Mouse (Mus musculus) gastrocnemius, postnatal 14 days (tissue): ENCODE measurements around the gene Wwp2. TPM values are rescaled to one million over a fixed set of nuclear protein-coding genes. Genes with fewer than 3 reads are reported as not detected.
A peak's percentile ranks its signal among the peaks of the same experiment; 100 is the strongest.
"Not testable (repeated sequence)": the region's sequence is repeated elsewhere in the genome, so short reads cannot be mapped to it uniquely, and the experiment has no call there.

Experiments used
- DNase-seq: peaks from one replicate; pipeline ENCODE4 v3.0.0; 2021; ENCODE audit warnings: mixed read lengths
- intact Hi-C: fragments of 180-260 bp; cut with DNase I; formaldehyde crosslinking; loops from one replicate; pipeline ENCODE4 v1.15.1; 2025; ENCODE audit warnings: low total_unique reads
- total RNA-seq, 2 experiments: library from RNA; stranded (reverse); gene quantifications; 2 replicates each; pipeline ENCODE4 v1.2.3; 2021

Wwp2 gene
- total RNA-seq, 2 experiments from 2014 or later = 13.1 to 13.9 TPM

DNA sequence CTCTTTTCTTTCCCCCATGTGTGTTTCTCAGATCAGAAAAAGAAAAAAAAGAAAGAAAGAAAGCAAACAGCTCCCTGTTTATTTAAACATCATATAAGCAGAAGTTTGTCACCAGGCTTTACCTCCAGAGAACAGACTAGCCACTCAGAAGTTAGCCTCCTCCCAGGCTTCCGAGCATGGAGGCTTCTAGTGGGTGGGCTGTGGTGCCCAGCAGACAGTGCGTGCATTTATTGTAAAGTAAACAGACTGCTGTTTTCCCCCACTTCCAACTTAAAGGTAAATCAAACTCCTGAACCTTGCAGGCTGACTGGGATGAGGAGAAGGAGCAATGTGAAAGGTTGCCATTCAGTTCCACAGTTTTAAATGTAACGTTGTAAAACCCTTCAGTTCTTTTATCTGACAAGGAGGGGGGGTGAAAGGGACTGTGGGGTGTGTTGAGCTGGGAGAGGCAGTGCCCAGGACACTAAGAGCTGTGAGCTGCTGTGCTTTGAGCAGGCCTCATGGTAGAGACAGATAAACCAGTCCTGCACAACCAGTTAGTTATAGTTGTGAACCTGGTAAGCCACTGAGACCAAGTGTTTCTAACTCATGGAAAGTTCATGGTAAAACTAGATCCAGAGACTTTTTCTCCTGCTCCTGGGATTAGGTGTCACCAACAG is 29.3 kb downstream of the Wwp2 start:
- DNase-seq = no peak
- intact Hi-C loops = no loop called here

DNA sequence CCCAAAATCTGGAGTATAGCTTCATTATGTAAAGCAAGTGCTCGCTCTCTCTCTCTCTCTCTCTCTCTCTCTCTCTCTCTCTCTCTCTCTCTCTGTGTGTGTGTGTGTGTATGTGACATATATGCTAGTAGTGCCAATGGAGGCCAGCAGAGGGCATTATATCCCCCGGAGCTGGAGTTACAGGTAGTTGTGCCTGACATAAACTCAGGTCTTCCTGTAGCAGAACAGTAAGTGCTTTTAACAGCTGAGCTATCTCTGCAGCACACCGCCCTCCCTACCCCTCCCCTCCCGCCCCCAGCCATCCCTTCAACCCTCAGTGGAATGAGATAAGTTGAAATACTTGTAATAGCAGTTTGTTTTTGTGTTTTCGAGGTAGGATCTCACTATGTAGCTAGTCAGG is 30.5 kb downstream of the Wwp2 start:
- no peak for DNase-seq
- intact Hi-C loops = no loop called here

- no peak for DNase-seq
- intact Hi-C loops = no loop called here
Observed at GRCm38 (mm10) chr8:107468811-107469302, 32.7 kb downstream of the Wwp2 start.

GRCm38 (mm10) chr8:107470302-107470701 is 34.1 kb downstream of the Wwp2 start:
- intact Hi-C loops = no loop called here
- DNase-seq = no peak

DNA sequence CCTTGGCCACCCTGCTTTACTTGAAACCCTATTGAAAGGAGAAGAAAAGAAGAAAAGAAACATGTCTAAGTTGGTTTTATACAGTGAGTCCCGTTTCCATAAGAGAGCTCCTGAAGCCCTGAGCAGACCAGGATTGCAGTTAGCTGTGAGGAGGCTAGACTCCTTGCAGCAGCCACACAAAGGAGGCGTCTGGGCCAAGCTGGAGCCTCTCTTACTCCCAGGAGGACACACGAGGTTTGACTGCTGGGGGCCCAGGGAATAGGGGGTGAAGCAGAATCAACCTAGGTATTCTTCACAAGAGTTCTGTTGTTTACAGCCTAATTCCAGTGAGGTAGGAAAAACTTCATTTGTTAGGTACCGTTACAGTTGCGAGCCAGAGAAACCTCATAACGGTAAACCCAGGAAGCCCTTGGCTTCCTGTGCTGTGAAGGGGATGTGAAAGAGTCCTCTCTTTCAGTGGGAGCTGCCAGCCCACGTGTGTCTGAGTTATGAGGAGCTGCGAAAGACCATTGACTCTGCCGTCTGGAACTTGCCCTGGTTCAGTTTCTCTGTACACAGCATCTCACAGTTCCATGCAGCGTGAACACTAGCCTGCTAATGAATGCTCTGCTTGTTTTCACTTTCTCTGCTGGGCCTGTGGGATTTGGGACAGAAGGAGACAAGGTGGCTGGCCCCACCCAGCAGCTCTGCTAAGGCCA is 36.4 kb downstream of the Wwp2 start:
- intact Hi-C loops = no loop called here
- no peak for DNase-seq

DNA sequence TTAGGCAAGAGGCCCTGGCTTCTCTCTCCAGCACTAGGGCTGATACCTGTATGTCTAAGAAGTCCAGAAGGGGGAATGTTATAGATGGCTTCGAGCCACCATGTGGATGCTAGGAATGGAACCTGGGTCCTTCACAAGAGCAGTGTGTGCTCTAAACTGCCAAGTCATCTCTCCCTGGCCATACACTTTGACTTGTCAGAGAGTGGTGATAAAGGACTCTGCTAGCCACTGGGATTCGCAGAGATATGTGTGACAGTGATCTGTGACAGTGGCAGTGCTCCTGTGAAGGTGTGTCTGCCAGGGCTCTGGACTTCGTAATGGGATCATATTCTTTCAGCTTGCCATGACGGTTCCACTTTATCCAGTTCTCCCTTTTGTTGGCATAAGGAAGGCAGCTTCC is 37.2 kb downstream of the Wwp2 start:
- intact Hi-C loops = no loop called here
- no peak for DNase-seq

DNA sequence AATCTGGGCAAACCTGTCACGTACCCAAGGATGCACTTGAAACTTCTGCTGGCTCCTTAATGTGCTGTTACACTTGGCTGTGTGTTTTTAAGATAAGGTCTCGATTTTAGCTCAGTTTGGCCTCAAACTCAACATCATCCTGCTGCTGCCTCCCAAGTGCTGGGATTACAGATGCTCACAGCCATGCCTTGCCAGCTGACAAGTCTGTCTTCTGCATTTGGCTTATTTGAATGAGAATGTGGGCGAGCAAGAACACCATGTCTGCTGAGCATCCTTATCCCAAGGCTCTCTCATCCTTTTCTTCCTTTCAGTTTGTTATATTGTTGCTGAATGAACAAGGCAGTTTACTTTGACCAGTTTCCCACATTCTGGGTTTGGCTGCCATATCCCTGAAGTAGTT is 39.4 kb downstream of the Wwp2 start:
- intact Hi-C loops = no loop called here
- no peak for DNase-seq

GRCm38 (mm10) chr8:107476786-107477185 is 40.6 kb downstream of the Wwp2 start:
- intact Hi-C loops, DNase-seq: not testable (repeated sequence)

GRCm38 (mm10) chr8:107478728-107479127 is 42.6 kb downstream of the Wwp2 start:
- no peak for DNase-seq
- intact Hi-C loops = no loop called here

DNA sequence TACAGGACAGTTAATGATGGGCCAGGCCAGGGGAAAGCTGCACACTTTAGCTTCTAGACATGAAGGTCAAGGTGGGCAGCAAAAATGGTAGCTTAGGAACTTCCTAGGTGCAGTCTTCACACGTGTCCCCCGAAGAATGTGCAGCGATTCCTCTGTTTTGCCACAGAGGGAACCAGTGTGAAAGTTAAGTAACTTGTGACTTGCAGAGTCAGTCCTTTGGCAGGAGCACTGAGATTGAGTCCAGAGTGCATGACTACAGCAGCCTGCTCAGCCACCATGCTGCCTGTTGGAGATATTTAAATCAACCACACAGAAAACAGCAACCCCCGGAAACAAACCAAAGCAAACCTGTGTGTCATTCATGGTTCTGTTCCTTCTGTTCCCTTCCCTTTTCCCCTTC is 44.3 kb downstream of the Wwp2 start:
- intact Hi-C loops = no loop called here
- no peak for DNase-seq

DNA sequence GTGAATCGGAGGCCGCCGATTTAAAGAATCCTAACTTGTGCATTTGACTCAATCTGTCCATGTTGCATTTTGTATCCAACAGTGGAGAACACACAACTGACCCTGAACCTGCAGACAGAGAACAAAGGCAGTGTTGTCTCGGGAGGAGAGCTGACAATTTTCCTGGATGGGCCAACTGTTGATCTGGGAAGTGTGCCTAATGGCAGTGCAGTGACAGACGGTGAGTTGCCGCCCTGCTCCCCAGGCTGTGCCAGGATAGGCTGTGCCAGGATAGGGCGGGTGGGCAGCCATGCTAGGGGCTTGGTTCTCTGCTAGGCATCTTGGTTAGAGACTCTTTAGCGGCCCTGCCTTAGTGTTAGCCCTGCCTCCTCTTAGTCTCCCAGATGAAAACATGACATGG is 47.1 kb downstream of the Wwp2 start:
- intact Hi-C loops = no loop called here
- DNase-seq = peak; percentile 15

DNA sequence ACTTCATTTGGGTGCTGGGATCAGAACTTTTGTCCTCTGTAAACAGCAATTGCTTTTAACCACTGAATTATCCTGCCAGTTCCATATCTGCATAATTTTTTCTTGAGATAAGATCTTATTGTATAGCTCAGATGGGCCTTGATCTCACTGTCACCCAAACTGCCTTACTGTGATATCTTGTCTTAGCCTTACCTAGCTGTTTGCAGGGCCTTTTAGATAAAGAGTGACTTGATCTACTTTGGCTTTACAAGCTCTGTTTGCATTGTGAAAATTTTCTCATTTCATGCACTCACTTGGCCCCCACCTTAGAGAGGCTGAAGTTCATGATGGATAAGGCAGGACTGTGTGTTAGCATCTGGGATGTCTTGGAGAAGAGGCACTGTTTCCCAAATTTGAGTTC is 48.8 kb downstream of the Wwp2 start:
- no peak for DNase-seq
- intact Hi-C loops = no loop called here

GRCm38 (mm10) chr8:107488551-107488950 is 52.4 kb downstream of the Wwp2 start:
- intact Hi-C loops = no loop called here
- no peak for DNase-seq

GRCm38 (mm10) chr8:107489086-107489485 is 52.9 kb downstream of the Wwp2 start:
- DNase-seq = no peak
- intact Hi-C loops = no loop called here

- intact Hi-C loops = no loop called here
- no peak for DNase-seq
Observed at GRCm38 (mm10) chr8:107489921-107490320, 53.8 kb downstream of the Wwp2 start.

- DNase-seq = no peak
- intact Hi-C loops = no loop called here
Observed at GRCm38 (mm10) chr8:107490649-107491048, 54.5 kb downstream of the Wwp2 start.

- intact Hi-C loops = no loop called here
- DNase-seq = no peak
Observed at GRCm38 (mm10) chr8:107491212-107491611, 55.0 kb downstream of the Wwp2 start.

DNA sequence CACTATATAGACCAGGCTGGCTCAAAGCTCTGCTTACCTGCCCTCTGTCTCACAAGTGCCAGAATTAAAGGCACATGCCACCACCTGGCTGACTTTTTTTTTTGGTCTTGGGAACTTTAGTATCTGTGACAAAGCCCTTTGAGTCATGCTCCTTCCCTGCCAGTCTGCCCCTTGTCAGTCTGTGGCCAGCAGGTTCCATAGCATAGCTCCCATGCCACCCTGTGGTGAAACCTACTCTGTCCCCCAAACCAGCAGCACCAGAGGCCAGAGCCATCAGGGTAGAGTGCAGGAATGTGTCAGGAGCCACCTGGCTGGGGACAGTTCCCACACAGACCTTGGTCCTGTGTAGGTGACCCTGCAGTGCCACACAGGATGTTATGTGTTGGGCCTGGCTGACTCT is 55.7 kb downstream of the Wwp2 start:
- intact Hi-C loops = no loop called here
- DNase-seq = no peak

- intact Hi-C loops = no loop called here
- DNase-seq = no peak
Observed at GRCm38 (mm10) chr8:107492802-107493201, 56.6 kb downstream of the Wwp2 start.

DNA sequence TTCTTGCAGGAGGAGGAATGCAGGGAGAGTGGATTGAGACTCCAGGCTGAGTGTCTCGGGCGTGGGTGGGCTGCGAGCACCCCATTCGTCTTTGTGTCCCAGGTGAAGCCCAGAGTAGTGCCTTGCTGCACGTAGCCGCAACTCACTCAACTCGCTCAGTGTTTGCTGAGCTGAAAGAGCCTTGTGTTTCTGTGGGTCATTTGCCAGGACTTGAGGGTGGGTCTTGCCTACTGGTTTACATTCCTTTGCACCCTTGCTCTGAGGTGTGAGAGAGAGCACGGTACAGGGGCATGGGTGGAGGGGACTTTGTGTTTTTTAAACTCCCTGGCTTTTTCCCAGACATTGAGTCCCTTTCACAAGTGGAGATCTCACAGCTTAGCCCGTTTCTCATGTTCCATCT is 59.3 kb downstream of the Wwp2 start:
- intact Hi-C loops = no loop called here

GRCm38 (mm10) chr8:107497708-107498107 is 61.5 kb downstream of the Wwp2 start:
- DNase-seq = no peak
- intact Hi-C loops = no loop called here

More for the DNA sequence above, 59.3 kb downstream of the Wwp2 start:
- no peak for DNase-seq
